Mouse (Mus musculus): ENCODE measurements around the gene Ggt6.

DNA sequence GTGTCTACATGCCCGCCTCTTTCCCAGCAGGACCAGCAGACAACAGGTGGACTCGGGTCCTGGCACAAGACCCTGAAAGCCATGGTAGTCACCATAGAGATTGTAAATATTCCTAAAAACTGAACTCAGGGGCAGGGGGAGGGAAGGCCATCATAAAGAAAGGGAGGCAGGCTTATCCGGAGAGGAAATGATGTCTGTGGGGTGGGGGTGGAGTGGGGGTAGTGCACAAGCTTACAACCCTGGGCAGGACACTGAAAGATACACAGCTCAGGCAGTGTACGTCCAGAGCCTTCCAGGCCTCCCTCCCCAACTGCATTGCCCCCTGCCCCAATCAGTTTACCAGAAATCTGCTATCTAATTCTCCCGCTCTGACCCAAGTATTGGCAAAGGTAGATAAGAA, 51.8 kb downstream of the Ggt6 start:
- TF ChIP-seq EP300 (IDR thresholded peaks at IDR 0.05; ENCODE audit: insufficient read depth, low read depth, low read length) (no peak), POLR2A (IDR thresholded peaks at IDR 0.05; ENCODE audit: insufficient read depth, low read length) (no peak)
